ENCODE assay signal across 17 mouse cellular contexts in the genomic region with DNA sequence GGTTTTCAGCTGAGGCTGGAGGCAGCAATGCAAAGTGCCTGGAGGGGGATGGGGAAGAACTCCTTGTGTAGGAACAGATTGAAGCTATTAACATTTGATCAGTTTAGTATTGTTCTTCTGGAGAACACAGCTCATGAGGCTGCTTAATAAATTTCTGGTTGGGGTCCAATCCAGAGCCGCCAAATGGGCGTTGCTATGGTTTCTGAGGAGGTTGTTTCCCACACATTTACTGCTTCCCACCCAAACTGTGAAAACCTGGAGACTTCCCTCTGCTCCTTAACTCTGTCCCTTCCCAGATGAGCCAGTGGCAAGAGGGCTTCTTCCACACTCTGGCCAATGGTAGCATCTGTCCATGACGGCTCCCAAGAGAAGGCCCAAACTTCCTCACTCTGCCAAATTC.
DNase-seq lines count a peak whose midpoint lies in the region; ATAC-seq lines count a peak whose summit lies in the region.
"Had no signal": no experiment of that assay in that cellular context is flagged by ENCODE, and none has a peak within 500 bp of the region (broad histone marks: within the 10 kb centered on the region; RNA-seq: fewer than 3 reads in every experiment).

No protein-coding gene starts in this region.

- no peaks in the 10 kb centered on the region for H3K36me3 ChIP-seq in limb, embryonic 12.5 days
- H3K36me3 ChIP-seq: hindbrain, embryonic 10.5 days; midbrain, embryonic 10.5 days; neural tube, embryonic 12.5 days had no signal

- intact Hi-C loops in gastrocnemius, postnatal 14 days (cut with DNase I; ENCODE audit: low total_unique reads): no loop called here

- 40% methylated on average over 3 of the region's 3 CpGs for WGBS in limb, embryonic 12.5 days

- H3K4me2 ChIP-seq in limb, embryonic 12.5 days: no peak overlapping the region
- H3K4me2 ChIP-seq: liver, embryonic 11.5 days; neural tube, embryonic 12.5 days had no signal

- H3K9me3 ChIP-seq in limb, embryonic 12.5 days: no peaks in the 10 kb centered on the region
- H3K9me3 ChIP-seq: hindbrain, embryonic 10.5 days; midbrain, embryonic 10.5 days; neural tube, embryonic 12.5 days had no signal

- peak; percentile 36 for DNase-seq in gastrocnemius, postnatal 14 days
- no peak for DNase-seq in gastrocnemius, adult 8-10 months (ENCODE audit: low spot score in 2 of 2)
- peak; percentile 12 for DNase-seq in testis, postnatal 14 days (ENCODE audit: low spot score)
- DNase-seq in testis, postnatal 10 days (ENCODE audit: low spot score): no peak
- no peak for DNase-seq in frontal cortex, postnatal 10 days (ENCODE audit: low spot score in 2 of 2)
- DNase-seq in adipocyte (ENCODE audit: low spot score): no peak
- DNase-seq: cerebellum, adult 9-10 months; kidney, postnatal 10 days; lung, adult 2 months; lung, postnatal 36 days; right cerebral cortex, postnatal 4 days had no signal

- no peak overlapping the region for H3K4me3 ChIP-seq in limb, embryonic 12.5 days (replicated peaks)
- H3K4me3 ChIP-seq: hindbrain, embryonic 10.5 days; midbrain, embryonic 10.5 days; neural tube, embryonic 12.5 days had no signal

- H3K4me1 ChIP-seq in limb, embryonic 12.5 days (replicated peaks): peaks cover 21% of the 10 kb centered on the region

- peak overlapping the region; percentile 76 for H3K27ac ChIP-seq in limb, embryonic 12.5 days
- H3K27ac ChIP-seq: hindbrain, embryonic 10.5 days; midbrain, embryonic 10.5 days; neural tube, embryonic 12.5 days had no signal

- H3K27me3 ChIP-seq in limb, embryonic 12.5 days: 0 out of 2 replicates have a peak, but pooled peaks cover 8% of the 10 kb centered on the region
- H3K27me3 ChIP-seq: neural tube, embryonic 12.5 days had no signal

- H3K9ac ChIP-seq in limb, embryonic 12.5 days (replicated peaks): no peak overlapping the region
- H3K9ac ChIP-seq: neural tube, embryonic 12.5 days had no signal

- ATAC-seq in limb, embryonic 12.5 days (ENCODE audit: insufficient number of reproducible peaks, insufficient read depth, low FRiP score, low TSS enrichment, low read depth): peak; percentile 67
- ATAC-seq: intestine, embryonic 16.5 days had no signal

Comparison
In these comparisons a context has a peak if more than half of its experiments do, and no peak if none do; other contexts are left out.
1. DNase-seq: peak in gastrocnemius, postnatal 14 days (single experiment) and testis, postnatal 14 days (single experiment); none in gastrocnemius, adult 8-10 months (0 of 2), testis, postnatal 10 days (single experiment), frontal cortex, postnatal 10 days (0 of 2) and adipocyte (single experiment).